Mouse (Mus musculus) erythroblast, embryonic 14.5 days (primary cell): ENCODE measurements around the gene Clec16a. TPM values are rescaled to one million over a fixed set of nuclear protein-coding genes. Genes with fewer than 3 reads are reported as not detected.

Experiments used
- H3K27me3 ChIP-seq: 2 replicates; pipeline ENCODE4 v1.6.1; 2012; ENCODE audit warnings: inconsistent platforms; ENCODE audit not compliant: control insufficient read depth
- H3K36me3 ChIP-seq: 2 replicates; pipeline ENCODE4 v1.6.1; 2012; ENCODE audit warnings: mild to moderate bottlenecking, inconsistent platforms; ENCODE audit not compliant: control insufficient read depth
- H3K4me1 ChIP-seq: 2 replicates; pipeline ENCODE4 v1.6.1; 2012; ENCODE audit warnings: inconsistent platforms; ENCODE audit not compliant: control insufficient read depth
- H3K4me3 ChIP-seq: replicated peaks from 2 replicates; pipeline ENCODE3; 2012; ENCODE audit warnings: moderate library complexity, mild to moderate bottlenecking, inconsistent platforms
- H3K9me3 ChIP-seq: 2 replicates; pipeline ENCODE4 v1.6.1; 2012; ENCODE audit warnings: low read length, inconsistent platforms, mixed read lengths; ENCODE audit not compliant: control insufficient read depth
- GATA1 ChIP-seq: IDR thresholded peaks from 2 replicates; pipeline ENCODE4 v1.6.1; 2012; ENCODE audit warnings: low read length, inconsistent platforms, mixed read lengths
- TAL1 ChIP-seq: IDR thresholded peaks from 3 replicates; pipeline ENCODE4 v1.6.1; 2012; ENCODE audit warnings: low read length, inconsistent platforms, mixed read lengths
- polyA plus RNA-seq: library from polyadenylated mRNA; stranded (reverse); fragments of >175 nt; gene quantifications from 2 replicates; pipeline ENCODE4 v1.2.3, GENCODE M21; 2012

Gene Clec16a
- polyA plus RNA-seq, 1 experiment: 0.99 TPM

DNA sequence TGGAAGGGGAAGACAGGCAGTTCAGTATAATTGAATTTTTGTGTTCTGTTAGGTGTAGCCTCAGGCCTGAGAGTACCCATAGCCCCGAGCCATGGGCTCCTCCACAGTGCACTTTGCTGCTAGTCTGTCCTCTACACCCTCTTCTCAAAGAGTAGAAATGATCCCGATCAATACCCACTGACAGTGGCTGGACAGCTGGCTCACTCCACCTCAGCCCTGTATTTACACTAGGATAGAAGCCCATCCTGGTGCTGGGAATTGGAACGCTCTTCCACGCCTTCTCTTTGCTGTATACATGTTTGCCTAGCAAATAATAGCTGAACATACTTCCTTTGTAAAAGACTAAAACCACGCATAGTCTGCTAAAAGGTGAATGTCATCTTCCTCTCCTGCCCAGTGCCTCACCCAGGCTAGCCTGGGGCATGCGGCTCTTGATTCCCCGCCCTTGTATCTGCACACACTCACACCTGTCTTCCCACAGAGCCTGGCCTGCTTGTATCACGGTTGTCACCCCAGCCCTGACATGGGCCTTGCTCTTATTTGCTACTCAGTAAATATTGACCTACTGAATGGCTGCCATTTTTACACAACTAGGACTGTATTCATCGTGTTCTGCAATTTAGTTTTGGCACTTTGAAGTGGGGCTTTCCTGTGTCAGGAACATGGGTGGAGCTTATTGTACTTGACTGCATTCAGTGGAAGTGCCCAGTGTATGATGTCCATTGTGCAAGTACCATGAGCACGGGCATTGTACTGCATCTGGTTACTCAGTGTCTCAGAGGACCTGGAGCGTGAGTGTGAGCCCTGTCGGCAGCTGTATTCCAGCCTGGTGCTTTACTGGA is 119.0 kb downstream of the Clec16a start:
- H3K36me3 ChIP-seq: no peaks in the 10 kb centered on the region
- TF ChIP-seq GATA1 (no peak), TAL1 (no peak)
- H3K4me3 ChIP-seq: no peak overlapping the region
- peaks cover 1% of the 10 kb centered on the region; the same call in 1 of the 2 replicates for H3K4me1 ChIP-seq
- no peaks in the 10 kb centered on the region for H3K27me3 ChIP-seq
- no peaks in the 10 kb centered on the region for H3K9me3 ChIP-seq

DNA sequence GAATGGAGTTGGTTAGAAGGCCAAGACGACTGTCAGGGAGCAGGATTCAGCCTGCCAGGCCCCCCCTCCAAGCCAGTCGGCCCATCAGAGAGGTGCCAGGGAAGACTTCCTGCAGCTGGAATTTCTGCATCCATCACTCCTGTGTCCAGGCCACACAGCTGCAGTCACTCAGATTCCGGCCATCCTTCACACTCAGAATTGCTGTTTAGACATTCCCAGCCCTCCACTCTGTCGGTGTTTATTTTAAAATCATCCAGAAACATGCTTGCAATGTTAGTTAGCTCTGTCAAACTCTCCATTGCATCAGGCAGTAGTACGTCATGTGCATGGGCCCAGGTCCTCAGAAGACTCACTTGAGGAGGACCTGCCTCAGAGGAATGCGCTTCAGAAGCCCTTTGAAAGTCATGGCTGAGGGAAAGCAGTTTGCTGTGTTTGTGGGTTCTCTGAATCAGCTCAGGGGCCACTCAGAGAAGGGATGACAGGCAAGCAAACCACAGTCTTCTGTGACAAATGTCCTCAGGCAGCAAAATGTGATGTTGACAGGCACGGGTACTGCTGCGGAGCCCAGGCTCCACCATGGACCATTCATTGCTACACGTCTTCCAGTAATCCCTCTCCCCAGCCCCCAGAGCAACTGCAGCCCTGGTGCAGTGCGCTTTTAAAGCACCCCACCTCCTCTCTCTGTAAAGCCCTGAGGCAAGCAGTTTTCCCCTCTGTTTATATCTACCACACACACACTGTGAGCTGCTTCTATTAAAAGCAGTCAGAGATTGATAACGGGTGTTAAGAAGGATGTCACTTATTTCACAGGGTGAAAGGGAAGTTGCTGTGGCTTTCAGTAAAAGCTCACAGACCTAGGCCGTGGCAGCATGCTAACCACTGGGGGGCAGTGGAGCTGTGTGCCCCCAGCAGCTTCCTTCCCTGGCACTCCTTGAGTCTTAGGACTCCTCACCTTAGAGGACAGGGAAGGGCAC is 120.1 kb downstream of the Clec16a start:
- Histone ChIP-seq H3K4me1 (peaks cover 1% of the 10 kb centered on the region; the same call in 1 of the 2 replicates), H3K36me3 (no peaks in the 10 kb centered on the region), H3K9me3 (no peaks in the 10 kb centered on the region), H3K4me3 (no peak overlapping the region), H3K27me3 (no peaks in the 10 kb centered on the region)
- TF ChIP-seq TAL1 (no peak), GATA1 (no peak)

DNA sequence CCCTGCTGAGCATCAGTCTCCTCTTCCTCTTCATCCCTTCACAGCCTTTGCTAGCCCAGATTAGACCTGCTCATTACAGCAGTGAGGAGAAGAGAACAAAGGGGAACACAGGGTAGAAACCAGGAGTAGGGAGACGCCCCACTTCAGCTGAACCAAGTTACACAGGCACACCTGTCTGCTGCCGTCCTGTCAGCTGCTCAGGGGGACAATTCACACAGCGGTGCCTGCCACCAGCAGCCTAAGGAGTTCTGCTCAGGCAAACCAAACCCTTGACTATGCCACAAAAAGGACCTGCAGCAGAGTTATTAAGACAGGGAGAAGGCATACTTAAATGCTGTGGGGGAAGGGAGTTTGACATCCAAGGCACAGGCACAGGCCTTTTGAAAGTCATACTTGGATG is 121.6 kb downstream of the Clec16a start:
- Histone ChIP-seq H3K4me1 (peaks cover 1% of the 10 kb centered on the region; the same call in 1 of the 2 replicates), H3K36me3 (no peaks in the 10 kb centered on the region)
- TF ChIP-seq GATA1: no peak
- TF ChIP-seq TAL1: no peak

DNA sequence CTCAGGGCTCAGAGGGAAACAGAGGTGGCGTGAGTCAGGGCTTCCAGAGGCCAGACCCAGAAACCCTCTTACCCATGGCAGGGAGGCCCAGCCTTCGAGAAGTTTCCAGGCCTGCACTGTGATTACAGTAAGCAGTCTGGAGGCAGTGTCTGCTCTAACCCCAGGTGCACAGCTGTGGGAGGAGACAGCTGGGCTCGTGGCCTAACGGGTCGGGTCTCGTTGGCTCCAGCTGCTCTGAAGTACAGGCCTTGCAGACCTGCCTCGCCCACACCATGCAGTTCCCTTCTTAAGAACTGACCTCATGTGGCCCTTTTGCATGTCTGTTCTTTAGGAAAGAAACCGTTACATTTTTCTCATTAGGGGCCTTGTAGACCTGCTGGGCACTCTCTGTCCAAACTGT is 123.3 kb downstream of the Clec16a start:
- TF ChIP-seq GATA1 (no peak), TAL1 (no peak)
- Histone ChIP-seq H3K4me3 (no peak overlapping the region), H3K36me3 (no peaks in the 10 kb centered on the region), H3K9me3 (no peaks in the 10 kb centered on the region), H3K27me3 (no peaks in the 10 kb centered on the region), H3K4me1 (peaks cover 1% of the 10 kb centered on the region; the same call in 1 of the 2 replicates)

More for the DNA sequence above, 121.6 kb downstream of the Clec16a start:
- H3K27me3 ChIP-seq: no peaks in the 10 kb centered on the region
- H3K4me3 ChIP-seq: no peak overlapping the region
- H3K9me3 ChIP-seq: no peaks in the 10 kb centered on the region

DNA sequence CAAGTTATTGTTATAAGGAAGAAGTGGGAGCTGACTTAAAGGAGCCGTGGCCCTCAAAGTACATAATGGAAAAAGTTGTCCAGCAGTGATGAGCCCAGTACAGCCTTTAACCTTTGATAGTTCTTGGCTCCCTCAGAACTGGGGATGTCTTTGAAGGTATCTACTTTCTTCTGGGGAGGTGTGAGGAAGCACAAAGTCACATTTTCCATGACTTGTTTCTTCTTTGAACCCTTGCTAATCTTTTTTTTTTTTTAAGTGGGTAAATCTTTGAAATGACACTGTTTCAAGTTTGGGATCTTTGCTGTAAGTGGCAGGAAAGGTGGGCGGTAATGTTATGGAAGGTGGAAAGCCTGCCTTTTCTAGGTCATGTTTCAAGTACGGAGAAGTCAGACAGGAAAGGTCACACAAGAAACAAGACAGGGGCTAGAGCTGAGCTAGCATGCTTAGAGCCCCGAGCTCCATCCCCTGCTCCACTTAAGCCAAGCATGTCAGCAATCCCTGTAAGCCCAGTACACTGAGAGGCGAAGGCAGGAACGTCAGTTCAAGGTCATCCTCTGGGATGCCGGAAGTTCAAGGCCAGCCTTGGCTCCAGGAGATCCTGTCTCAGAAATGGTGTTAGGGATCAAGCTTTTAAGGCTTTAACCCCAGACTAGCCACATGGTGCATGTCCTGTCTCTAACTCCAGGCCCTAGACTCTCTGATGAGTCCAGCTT is 124.0 kb downstream of the Clec16a start:
- no peaks in the 10 kb centered on the region for H3K27me3 ChIP-seq
- H3K9me3 ChIP-seq: no peaks in the 10 kb centered on the region
- TF ChIP-seq GATA1: no peak
- TF ChIP-seq TAL1: no peak
- no peaks in the 10 kb centered on the region for H3K36me3 ChIP-seq
- H3K4me3 ChIP-seq: no peak overlapping the region
- peaks cover 3% of the 10 kb centered on the region; the same call in 1 of the 2 replicates for H3K4me1 ChIP-seq

DNA sequence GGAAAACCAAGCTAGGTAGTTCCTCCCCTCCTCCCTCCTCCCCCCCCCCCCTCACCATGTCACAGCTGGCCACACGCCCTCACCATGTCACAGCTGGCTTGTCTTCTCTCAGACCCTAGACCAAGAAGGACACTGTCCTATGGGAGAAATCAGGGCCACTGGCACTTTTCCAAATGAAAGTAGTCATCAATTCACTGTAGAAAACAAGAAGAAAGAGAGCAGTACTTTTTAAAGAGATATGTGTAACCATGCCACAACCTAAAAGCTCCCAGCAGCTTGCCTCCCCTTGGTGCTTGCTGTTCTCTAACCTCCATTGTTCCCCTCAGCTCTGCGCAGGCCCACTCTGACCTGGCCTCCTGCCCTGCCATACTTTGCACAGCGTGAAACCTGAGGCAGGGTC is 124.8 kb downstream of the Clec16a start:
- TF ChIP-seq TAL1 (no peak), GATA1 (no peak)
- H3K9me3 ChIP-seq: no peaks in the 10 kb centered on the region
- H3K4me1 ChIP-seq: peaks cover 6% of the 10 kb centered on the region
- H3K4me3 ChIP-seq: no peak overlapping the region
- H3K36me3 ChIP-seq: no peaks in the 10 kb centered on the region
- no peaks in the 10 kb centered on the region for H3K27me3 ChIP-seq

DNA sequence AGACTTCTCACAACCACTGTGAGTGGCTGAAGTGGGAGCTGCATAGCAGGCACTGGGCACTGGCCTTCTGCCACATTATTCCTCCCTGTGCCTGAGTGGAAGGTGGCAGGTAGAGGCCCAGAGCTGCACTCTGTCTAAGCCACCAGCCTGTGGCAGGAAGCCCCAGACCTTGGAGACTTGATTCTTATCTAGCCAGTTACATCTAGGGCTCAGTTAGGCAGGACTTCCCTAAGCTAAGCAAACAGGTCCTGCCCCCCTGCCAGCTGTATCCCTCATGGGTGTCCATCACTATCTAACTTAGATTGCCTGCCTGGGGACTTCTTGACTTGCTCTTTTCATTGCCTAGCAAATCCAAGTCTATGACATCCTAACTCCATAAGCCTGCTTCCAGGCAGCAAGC is 127.4 kb downstream of the Clec16a start:
- H3K27me3 ChIP-seq: no peaks in the 10 kb centered on the region
- no peaks in the 10 kb centered on the region for H3K9me3 ChIP-seq
- no peaks in the 10 kb centered on the region for H3K36me3 ChIP-seq
- peaks cover 19% of the 10 kb centered on the region for H3K4me1 ChIP-seq
- TF ChIP-seq GATA1 (no peak), TAL1 (no peak)
- no peak overlapping the region for H3K4me3 ChIP-seq

DNA sequence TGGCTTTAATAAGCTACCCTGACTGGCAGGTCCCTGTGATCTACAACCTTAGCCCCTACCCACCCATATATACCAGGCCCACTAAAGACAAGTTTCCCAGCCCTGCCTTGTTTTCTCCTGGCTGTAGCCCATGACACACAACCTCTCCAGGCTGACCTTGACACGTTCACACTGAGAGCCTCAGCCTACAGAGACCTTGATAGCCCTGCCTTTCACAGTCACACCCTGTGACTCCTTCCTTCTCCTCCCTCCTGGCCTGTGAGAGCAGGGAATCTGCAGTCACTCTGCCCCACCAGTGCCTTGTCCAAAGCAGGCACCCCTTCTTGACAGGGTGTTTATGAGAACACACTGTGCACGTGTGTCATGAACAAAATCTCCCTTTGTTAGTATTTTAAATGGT is 128.9 kb downstream of the Clec16a start:
- Histone ChIP-seq H3K27me3 (no peaks in the 10 kb centered on the region), H3K36me3 (no peaks in the 10 kb centered on the region), H3K9me3 (no peaks in the 10 kb centered on the region), H3K4me1 (peaks cover 19% of the 10 kb centered on the region), H3K4me3 (no peak overlapping the region)
- TF ChIP-seq TAL1: no peak
- TF ChIP-seq GATA1: no peak
